Mouse (Mus musculus): ENCODE results near the gene Tmem231.
A peak's percentile ranks its signal among the peaks of the same experiment; 100 is the strongest.

Gene Tmem231

DNA sequence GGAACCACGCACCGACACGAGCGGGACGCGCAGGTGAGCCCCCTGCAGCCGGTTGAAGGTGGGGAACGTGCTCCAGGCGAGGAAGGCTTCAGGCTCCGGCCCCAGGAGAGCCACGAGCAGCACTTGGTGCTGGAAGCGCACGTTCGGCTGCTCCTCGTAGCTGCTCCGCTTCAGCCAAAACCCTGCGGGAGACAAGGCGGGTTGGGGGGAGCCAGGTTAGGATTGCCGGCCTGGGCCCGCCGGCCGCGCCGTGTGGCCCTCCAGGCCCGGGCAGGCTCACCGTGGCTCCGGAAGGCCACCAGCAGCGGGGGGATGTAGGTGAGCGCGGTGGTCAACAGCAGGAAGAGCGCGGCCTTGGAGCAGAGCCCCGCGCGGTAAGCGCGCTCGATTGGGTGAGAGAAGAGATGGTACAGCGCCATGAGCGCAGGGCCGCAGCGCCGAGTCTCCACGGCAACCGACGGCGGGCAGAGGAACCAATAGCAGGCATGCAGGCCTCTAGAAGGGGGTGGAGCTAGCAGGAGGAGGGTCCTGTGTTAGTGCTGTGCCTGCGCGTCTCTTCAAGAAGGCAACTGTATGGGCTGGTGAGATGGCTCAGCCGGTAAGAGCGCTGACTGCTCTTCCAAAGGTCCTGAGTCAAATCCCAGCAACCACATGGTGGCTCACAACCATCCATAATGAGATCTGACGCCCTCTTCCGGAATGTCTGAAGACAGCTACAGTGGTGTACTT, at the start of gene Tmem231:
Tmem231 (minus strand) TSS at position 534 of the 729 bp plus-strand sequence.
- peak; percentile 92 to 93 for DNase-seq (ENCODE audit: low spot score in 2 of 2)

DNA sequence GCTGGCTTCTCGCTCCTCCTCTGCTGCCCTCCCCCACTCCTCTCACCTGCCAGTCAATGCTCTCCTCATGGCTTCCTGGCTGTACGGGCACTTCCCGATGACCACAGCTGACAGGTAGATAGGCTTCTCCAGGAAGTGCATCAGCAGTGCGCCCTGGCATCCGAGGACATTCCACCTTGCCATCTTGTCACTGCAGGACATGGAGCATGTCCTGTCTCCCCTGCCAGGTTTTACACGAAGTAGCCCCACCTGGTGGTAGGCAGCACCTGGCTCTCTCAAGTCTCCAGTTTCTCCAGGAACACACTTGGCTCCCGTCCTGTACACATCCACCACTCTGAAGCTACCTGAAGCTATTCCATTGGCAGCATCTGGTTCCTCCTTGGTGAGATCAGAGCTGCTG, 48.4 kb upstream of the Tmem231 start:
- no peak for DNase-seq (ENCODE audit: low spot score in 2 of 2)

DNA sequence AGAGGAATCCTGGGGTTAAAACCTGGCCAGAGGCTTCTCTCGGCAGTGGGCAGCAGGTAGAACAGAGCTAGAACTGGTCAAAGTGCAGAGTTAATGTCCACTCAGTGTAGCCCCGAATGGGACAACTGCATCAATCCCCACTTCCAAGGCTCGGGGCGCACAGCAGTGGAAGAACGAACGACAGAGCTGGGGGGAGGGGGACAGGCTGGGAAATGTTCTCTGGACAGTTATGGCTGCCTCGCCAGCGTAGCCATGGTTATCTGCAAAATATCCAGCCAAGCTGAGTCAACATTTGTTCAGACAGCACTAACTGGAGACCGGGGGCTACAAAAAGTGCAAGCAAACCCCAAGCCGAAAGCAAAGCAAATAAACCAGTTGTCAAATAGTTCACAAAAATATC, 44.5 kb upstream of the Tmem231 start:
- no peak for DNase-seq (ENCODE audit: low spot score in 2 of 2)

DNA sequence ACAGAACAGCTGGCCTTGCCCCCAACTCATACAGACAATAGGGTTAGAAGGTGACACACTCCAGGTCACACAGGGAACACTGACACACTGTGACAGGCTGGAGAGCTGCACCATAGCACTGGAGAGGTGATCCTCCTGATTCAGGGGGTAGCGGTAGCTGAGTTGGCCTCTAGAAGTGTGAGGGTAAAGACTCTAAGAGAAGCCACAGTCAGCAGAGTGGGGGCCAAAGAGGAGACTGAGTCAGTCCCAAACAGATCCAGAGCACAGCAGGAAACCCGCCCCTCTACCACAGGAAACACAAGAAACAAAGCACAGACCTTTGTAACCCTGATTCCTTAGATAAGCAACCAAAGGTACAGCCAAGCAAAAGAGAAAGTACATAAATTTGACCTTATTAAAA, 42.6 kb upstream of the Tmem231 start:
- DNase-seq (ENCODE audit: low spot score in 2 of 2): no peak

DNA sequence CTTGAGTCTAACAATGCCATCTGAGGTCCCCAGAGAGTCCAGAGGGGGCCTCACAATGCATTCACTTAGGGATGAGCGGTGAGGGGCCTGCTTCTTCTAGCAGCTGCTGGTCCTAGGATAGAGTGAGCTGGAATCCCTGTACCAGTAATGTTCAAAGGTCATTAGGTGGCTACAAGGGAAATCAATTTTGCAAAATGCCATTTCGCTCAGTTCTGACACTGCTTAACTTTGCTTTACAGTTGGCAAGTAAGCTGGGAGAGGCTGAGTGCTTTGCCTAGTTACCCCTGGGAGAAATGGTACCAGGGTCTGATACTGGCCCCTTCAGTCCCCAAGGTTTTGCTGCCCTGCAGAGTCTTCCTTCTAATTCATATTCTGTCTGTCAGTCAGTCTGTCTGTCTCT, 42.0 kb upstream of the Tmem231 start:
- no peak for DNase-seq (ENCODE audit: low spot score in 2 of 2)

DNA sequence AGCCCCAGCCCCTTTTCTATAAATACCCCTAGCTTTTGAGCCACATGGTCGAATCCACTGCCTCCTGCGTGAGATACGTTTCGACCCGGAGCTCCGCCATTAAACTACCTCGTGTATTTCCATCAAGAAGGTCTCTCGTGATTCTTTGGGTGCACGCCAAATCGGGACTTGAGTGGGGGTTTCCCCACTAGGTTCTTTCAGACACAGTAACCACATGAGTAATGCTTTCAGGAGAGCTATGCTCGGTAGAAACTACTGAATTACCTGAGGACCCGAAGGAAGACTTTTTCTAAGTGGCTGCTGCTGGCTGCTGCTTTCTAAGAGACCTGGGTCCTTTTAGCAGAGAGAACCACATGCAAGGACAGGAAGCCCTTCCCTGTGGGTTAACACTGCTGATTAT, 40.5 kb upstream of the Tmem231 start:
- no peak for DNase-seq (ENCODE audit: low spot score in 2 of 2)

DNA sequence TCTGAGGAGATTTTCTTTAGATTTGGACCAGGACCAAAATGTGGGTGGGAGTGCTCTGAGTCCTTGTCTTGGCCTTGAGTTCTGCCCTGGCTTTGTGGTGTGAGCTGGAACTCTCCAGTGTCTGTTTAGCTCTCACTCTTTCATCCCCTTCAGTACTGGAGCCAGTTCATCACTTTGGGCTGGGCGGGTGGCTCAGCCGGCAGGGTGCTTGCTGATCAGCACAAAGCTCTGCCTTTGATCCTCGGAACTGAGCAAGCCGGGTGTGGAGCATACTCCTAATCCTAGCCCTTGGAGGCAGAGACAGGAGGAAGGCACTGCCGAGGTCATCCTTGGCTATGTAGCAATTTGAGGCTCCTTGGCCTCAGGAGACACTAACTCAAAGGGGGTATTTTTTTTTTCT, 35.3 kb upstream of the Tmem231 start:
- DNase-seq (ENCODE audit: low spot score in 2 of 2): no peak

DNA sequence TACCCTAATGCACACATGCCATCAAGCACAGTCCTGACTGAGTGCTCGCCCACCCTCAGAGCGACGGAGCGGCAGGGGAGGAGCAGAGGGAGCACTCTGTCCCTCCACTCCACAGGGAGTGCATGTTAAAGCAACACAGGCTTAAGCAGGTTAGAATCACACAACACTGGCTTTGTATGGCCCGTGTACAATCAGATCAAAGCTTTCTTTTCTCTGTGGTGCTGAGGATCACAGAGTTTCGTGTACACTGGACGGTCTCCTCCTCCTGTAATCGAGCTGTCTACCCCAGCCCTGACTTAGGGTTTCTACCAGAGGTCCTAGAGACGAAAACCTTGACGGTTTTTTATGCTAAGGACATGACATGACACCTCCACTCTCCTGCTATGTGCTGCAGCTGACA, 34.9 kb upstream of the Tmem231 start:
- DNase-seq (ENCODE audit: low spot score in 2 of 2): no peak

DNA sequence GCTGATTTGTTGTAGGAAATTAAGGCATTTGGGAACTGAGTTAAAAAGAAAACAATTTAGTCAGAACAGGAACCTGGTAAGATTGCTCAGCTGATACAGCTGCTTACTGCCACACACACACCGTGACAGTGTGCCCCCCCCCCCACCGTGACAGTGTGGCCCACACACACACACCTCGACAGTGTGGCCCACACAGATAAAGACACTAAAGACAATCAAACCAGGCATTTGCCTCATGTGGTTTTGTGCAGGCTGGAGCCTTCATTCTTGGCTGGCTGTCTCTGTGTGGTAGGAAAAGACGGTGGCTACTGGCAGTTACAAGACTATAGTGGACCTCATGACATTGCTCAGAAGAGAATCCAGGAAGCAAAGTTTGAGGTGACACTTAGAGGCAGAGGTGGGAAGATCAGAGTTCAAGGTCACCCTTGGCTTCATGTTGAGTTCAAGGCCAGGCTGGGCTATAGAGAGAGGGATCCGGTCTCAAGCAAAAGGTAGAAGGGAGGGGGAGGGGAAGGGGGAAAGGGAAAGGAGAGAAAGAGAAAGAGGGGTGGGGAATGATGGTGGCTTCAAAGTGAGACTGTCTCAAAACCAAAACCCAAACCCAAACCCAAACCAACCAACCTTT, 33.7 kb upstream of the Tmem231 start:
- no peak for DNase-seq (ENCODE audit: low spot score in 2 of 2)

DNA sequence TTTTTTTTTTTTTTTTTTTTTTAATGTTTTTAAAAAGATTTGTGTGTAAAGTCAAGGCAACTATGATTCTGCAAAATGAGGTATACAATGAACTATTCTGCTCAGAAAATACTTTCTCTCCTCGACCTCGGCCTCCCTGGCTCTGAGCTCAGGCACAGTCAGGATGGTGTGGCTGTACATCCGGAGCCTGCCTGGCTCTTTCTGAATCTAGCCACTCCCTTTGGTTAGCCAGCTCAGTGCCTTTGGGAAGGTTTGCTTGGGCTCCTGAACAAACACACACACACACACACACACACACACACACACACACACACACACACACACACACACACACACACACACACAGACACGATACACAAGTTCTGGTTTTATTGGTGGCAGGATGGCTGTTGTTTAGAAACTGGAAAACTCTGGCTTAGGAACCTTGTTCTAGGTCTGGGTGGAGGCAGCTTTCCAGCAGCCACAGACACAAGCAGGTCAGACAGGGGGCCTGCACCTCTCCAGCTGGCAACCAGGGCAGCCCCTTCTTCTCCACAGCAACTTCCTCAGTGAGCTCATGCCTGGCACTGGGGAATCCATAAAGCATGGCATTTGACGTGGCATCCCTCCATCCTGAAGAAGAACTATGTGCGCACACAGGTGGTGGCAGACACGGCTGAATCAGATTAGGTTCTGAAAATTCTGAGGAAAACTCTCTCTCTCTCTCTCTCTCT, 31.3 kb upstream of the Tmem231 start:
- DNase-seq (ENCODE audit: low spot score in 2 of 2): no peak

DNA sequence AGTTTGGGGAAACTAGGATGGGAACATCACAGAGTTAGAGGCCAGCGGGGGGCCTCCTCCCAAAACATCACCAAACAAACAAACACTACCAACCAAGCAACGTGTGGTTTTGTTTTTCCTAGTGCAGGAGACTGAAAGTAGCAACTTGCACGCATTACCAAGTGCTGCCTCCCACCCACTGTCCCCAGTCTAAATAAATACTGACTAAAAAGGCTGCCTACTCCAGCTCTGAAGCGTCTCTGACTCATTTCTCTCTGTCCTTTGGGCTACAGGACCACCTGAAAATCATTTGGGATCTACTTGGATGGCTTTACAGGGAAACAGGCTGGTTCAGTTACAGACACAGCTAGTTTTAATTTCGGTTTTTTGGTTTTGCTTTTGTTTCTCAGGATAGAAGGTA, 30.7 kb upstream of the Tmem231 start:
- DNase-seq (ENCODE audit: low spot score in 2 of 2): no peak

DNA sequence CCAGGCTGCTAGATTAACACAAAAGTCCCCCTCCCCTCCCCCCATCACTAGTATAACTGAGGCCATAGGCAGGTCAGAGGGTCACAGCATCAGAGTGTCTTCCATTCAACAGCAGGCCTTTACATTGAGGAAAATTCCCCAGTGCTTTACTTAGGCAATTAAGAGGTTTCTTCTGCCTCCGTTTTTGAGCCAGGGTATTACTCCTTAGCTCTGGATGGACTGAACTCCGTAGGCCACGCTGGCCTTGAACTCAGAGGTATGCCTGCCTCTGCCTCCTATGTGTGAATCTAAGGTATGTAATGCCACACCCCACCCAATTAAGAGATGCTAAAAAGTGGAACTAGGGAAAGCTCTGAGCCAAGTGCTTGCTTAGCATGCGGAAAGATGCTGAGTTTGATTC, 29.9 kb upstream of the Tmem231 start:
- no peak for DNase-seq (ENCODE audit: low spot score in 2 of 2)

DNA sequence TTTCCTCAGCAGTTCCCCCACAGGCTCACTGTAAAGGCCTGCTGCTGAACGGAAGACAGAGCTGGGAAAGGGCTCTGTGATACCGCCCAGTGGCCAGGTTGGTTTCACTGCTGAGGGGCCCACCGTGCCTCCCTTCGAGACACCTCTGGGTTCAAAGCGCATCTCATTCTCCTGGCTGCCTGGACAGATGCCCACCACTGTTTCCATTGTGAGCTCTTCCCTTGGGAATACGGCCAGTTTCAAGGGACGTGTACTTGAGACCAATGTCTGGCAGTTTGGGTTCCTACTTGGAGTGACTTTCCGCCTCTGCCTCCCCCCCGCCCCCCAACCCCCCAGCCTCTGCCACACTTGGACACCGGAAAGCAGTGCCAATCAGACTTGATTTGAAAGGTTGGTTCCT, 29.4 kb upstream of the Tmem231 start:
- no peak for DNase-seq (ENCODE audit: low spot score in 2 of 2)

DNA sequence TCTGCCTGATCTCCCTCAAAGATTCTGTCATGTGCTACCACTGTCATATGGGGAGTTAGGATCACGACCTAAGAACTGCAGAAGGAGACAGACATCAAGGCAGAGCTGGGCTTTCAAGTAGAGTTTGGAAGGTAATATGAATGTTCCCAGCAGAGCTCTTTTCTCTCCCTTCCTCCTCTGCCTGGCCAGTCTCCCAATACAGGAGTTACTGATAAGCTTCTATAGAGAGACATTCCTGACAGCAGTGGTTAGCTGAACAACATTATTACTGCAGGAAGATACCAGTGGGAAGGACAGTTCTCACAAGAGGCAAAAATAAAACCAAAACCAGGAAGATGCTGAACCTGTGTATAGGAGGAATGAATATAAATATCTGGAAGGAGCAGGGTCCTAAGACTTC, 28.9 kb upstream of the Tmem231 start:
- no peak for DNase-seq (ENCODE audit: low spot score in 2 of 2)

DNA sequence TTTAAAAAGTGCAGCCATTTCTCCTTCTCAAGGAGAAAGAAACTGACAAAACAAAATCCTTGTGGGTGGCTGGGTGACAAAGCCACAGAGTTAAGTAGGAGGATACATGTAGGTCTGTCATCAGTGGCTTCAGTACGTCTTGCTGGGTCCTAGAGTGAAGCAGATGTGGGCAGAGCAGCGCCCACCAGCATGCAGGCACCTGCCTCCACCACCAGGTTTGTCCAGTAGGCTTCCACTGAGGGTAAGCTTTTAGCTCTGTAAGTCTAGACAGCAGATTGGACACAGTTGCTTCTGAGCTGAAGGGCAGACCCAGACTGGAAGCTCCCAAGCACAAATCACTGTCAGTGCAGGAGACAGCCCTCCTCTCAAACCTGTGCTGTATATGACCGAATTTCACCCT, 27.6 kb upstream of the Tmem231 start:
- no peak for DNase-seq (ENCODE audit: low spot score in 2 of 2)

DNA sequence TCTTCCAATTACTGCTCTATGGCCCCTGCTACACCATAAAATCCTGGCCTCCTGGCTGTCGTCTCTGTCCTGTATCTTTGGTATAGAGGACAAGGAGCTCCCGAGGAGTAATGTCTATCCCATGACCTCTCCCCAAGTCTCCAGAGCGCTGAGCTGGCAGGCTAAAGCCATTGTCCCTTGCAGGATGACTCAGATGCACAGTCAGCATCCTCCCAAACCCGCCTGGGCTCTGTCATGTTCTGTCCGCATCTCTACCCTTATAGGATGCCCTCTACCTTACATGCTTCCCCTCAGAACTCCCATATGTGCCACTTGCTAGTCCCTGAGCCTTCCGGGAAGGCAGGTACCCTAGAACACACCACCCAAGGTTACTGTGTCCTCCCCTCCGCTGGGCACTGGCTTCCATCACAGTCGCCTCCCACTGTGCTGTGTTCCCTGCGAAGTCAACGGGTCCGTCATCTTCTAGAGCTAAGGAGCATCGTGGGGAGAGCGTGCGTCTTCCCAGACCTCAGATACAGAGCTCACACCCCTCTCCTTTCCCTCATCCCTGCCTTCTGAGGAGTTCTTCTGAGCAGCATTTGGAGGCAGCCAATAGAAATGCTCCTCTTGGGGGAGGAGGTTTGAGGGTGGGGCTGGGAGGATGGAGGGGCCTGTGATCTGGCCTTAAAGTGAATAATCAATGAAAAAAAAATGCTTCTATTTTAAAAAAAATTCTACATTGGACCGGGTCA, 27.1 kb upstream of the Tmem231 start:
- DNase-seq (ENCODE audit: low spot score in 2 of 2): no peak

DNA sequence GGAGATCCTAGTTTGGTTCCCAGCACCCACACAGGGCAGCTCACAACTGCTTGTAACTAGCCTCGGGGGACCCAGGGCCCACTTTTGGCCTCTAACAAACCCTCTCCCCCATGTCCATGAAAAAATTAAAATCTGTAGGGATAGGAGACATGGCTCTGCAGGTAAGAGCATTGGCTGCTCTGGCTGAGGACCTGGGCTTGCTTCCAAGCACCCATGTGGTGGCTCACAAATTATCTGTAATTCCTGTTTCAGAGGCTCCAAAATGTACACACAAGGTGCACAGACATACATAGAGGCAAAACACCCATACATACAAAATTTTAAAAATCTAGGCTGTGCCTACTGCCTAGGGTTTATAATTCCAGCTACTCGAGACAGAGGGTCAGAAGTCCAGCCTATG, 23.6 kb upstream of the Tmem231 start:
- no peak for DNase-seq (ENCODE audit: low spot score in 2 of 2)

DNA sequence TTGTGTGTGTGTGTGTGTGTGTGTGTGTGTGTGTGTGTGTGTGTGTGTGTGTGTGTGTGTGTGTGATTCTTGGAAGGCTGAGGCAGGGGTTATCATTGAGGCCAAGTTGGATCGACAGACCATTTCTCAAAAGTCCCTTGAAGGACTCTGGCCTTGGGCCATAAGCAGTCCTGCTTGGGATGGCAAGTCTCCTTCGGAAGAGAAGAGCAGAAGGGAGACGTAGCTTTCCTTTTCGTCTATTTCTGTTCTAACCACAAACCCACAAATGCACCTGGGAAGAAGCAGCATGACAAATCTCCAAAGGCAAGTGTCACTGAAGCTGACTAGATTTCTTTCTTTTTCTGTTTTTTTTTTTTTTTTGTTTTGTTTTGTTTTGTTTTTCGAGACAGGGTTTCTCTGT, 22.2 kb upstream of the Tmem231 start:
- DNase-seq (ENCODE audit: low spot score in 2 of 2): no peak

DNA sequence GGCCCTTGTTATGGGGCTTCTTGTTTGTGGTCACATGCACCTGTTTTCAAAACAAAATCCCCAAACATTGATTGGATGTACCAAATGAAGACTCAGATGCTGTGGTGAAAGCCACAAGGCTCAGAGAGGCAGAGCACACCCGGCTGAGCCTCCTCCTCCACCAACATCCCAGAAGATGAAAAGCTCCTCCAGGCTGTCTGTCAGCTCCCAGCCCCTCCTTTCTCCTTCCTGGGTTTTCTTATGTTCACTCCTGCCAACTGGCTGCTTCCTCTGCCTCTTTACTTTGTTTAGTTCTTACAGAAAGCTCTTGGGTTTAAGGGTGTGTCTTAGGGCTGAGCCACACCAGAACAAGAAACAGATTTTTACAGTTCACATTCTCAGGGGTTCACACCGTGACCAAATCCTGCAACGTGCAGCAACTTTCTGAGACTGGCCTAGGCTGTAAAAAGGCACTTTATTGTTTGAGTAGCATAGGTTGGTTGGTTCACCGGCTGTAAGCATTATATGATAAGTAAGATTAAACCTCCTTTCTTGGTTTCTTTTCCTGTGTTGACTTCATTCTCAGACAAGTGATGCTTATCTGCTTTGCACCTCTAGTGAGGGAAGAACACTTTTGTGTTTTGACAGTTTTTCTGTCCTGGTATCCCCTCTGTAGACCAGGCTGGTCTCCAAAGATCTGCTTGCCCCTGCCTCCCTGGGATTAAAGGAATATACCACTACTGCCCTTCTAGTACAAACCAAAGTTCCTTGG, 21.3 kb upstream of the Tmem231 start:
- no peak for DNase-seq (ENCODE audit: low spot score in 2 of 2)

DNA sequence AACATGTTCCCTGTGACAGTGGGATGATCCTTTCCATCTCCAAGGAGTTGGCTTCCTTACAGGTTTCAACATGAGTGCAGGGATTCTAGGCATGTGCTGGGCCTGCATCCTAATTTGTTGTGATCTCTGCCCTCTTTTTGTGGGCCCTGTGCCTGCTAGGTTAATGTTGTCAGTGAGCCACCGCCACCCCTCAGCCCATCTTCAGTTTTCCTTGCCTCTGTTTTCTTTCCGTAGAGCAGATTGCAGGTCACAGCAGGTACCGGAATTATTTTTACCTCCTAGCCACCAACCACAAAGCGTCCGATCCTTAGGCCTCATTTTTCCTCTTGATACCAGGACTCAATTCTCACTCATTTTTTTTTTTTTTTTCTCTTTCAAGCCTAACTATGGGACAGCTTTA, 18.3 kb upstream of the Tmem231 start:
- no peak for DNase-seq (ENCODE audit: low spot score in 2 of 2)

DNA sequence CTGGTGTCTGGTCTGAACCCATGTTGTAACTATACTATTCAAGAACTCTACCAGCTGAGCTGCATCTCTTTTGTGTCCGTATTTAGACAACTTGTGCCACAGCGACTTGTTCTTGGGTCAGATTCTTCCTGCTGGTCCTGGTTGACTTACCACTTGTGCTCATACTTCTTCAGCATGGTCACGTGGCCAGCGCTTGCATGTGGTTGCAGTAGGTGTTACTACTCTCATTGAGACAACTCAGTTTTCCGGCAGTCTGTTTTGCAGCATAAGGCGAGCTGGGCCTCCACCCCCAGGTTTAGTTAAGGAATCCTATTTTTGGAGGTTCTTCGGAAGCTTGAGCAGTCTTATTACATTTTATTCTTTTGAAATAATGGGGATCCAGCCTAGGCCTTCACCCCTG, 17.6 kb upstream of the Tmem231 start:
- DNase-seq (ENCODE audit: low spot score in 2 of 2): peak; percentile 78 to 81

DNA sequence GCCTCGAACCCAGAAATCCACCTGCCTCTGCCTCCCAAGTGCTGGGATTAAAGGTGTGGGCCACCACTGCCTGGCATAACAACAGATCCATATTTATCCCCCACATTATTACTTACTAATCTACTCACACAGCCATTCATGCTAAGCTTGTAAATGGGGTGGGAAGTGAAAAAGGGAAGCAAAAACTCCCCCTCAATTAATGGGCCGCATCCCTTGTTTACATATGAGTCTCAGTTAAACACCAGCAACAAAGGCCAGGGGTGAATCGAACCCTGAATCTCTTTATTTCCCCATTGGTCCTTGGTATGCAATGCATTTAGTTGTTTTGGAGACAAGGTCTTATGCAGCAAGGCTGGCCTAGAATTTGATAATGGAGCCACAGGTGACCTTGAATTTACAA, 17.2 kb upstream of the Tmem231 start:
- peak; percentile 44 to 53 for DNase-seq (ENCODE audit: low spot score in 2 of 2)
